21 mouse cellular contexts compared by ENCODE assay signal in genomic region chr13:41500793-41501192, GRCm38 (mm10). TPM values are rescaled to one million over a fixed set of nuclear protein-coding genes. Genes with fewer than 3 reads are reported as not detected.
DNase-seq lines count a peak whose midpoint lies in the region; ATAC-seq and TF ChIP-seq lines count a peak whose summit lies in the region.
"Had no signal": no experiment of that assay in that cellular context is flagged by ENCODE, and none has a peak within 500 bp of the region (broad histone marks: within the 10 kb centered on the region; RNA-seq: fewer than 3 reads in every experiment).

No protein-coding gene starts in this region.

- no peak for TF ChIP-seq CTCF in liver, postnatal 0 days (IDR thresholded peaks at IDR 0.05; ENCODE audit: low read depth)

- H3K9me3 ChIP-seq in liver, postnatal 0 days (ENCODE audit: low read length), result no peaks in the 10 kb centered on the region
- H3K9me3 ChIP-seq: embryonic facial prominence, embryonic 10.5 days; forebrain, embryonic 13.5 days; heart, embryonic 15.5 days; hindbrain, embryonic 10.5 days; hindbrain, embryonic 15.5 days had no signal

- peaks cover 22% of the 10 kb centered on the region for H3K4me1 ChIP-seq in liver, postnatal 0 days (ENCODE audit: insufficient read depth)
- H3K4me1 ChIP-seq: heart, embryonic 15.5 days; hindbrain, embryonic 15.5 days had no signal

- no peak overlapping the region for H3K27ac ChIP-seq in liver, postnatal 0 days (ENCODE audit: low read depth)
- H3K27ac ChIP-seq: embryonic facial prominence, embryonic 10.5 days; forebrain, embryonic 13.5 days; heart, embryonic 15.5 days; hindbrain, embryonic 10.5 days; hindbrain, embryonic 15.5 days had no signal

- WGBS in liver, postnatal 0 days (ENCODE audit: insufficient replicate concordance), result 45% methylated on average over 3 of the region's 3 CpGs

- H3K36me3 ChIP-seq in liver, postnatal 0 days (replicated peaks; ENCODE audit: insufficient read depth, low read length), result no peaks in the 10 kb centered on the region
- H3K36me3 ChIP-seq: embryonic facial prominence, embryonic 10.5 days; heart, embryonic 15.5 days; hindbrain, embryonic 10.5 days; hindbrain, embryonic 15.5 days had no signal

- no peak for ATAC-seq in liver, postnatal 0 days
- peak; percentile 60 for ATAC-seq in common myeloid progenitor, adult 5-6 weeks (replicated peaks; ENCODE audit: low read depth, poor library complexity, severe bottlenecking)
- ATAC-seq in monocyte, adult 5-6 weeks (replicated peaks; ENCODE audit: insufficient number of reproducible peaks, low FRiP score, low TSS enrichment, poor library complexity, severe bottlenecking), result peak; percentile 51; the same call in 1 of the 2 replicates
- ATAC-seq: forebrain, embryonic 13.5 days; forebrain, postnatal 0 days; intestine, postnatal 0 days had no signal

- TF ChIP-seq EP300 in liver, postnatal 0 days (IDR thresholded peaks at IDR 0.05; ENCODE audit: low read depth), result no peak

- H3K27me3 ChIP-seq in liver, postnatal 0 days (ENCODE audit: insufficient read depth, low read length), result no peaks in the 10 kb centered on the region
- H3K27me3 ChIP-seq: heart, embryonic 15.5 days; hindbrain, embryonic 15.5 days had no signal

- peak; percentile 15 to 72 for DNase-seq in adrenal gland, adult (ENCODE audit: inconsistent age in 2 of 2, low spot score in 1 of 2)
- no peak for DNase-seq in adrenal gland, postnatal 4 days (ENCODE audit: low spot score in 2 of 2)
- peak; percentile 19 for DNase-seq in liver, postnatal 0 days
- no peak for DNase-seq in liver
- DNase-seq in testis, postnatal 14 days (ENCODE audit: low spot score), result no peak
- no peak for DNase-seq in right cerebral cortex, postnatal 4 days
- DNase-seq: cerebellum, adult 11-12 months; cerebellum, adult 9-10 months; cerebellum, postnatal 36 days; forebrain, postnatal 0 days; gastrocnemius, postnatal 14 days; heart, postnatal 14 days had no signal

- no peak overlapping the region for H3K9ac ChIP-seq in liver, postnatal 0 days (replicated peaks)
- H3K9ac ChIP-seq: forebrain, embryonic 13.5 days; forebrain, postnatal 0 days; heart, embryonic 15.5 days; hindbrain, embryonic 15.5 days had no signal

- no peak overlapping the region for H3K4me2 ChIP-seq in liver, postnatal 0 days (ENCODE audit: low read depth, low read length)
- H3K4me2 ChIP-seq: forebrain, embryonic 13.5 days; heart, embryonic 11.5 days; heart, embryonic 15.5 days; hindbrain, embryonic 15.5 days had no signal

- no peak overlapping the region for H3K4me3 ChIP-seq in liver, postnatal 0 days (ENCODE audit: low read depth, low read length)
- H3K4me3 ChIP-seq: embryonic facial prominence, embryonic 10.5 days; forebrain, embryonic 13.5 days; heart, embryonic 15.5 days; hindbrain, embryonic 10.5 days; hindbrain, embryonic 15.5 days had no signal

RNA-seq across cellular contexts. Expression of gene Nedd9, which starts 13.6 kb away (rescaled TPM):
- total RNA-seq in adrenal gland, postnatal 4 days (2021), result 10 to 100 TPM; 31.6 to 37.2 TPM
- 6.8 and 6.9 TPM in 2 replicates for polyA plus RNA-seq in liver, postnatal 0 days (2015; fragmentation: Nextera tagmentation; extraction: Ambion mirVana)
- total RNA-seq in common myeloid progenitor, adult 5-6 weeks (2017), result 6.4 and 7.3 TPM in 2 replicates
- total RNA-seq in monocyte, adult 5-6 weeks (2017), result 272 to 357 TPM (median 343 TPM) in 3 replicates

Comparison
In these comparisons a context has a peak if more than half of its experiments do, and no peak if none do; other contexts are left out.
1. DNase-seq: peak in adrenal gland, adult (2 of 2) and liver, postnatal 0 days (single experiment); none in adrenal gland, postnatal 4 days (0 of 2), liver (single experiment), testis, postnatal 14 days (single experiment) and right cerebral cortex, postnatal 4 days (single experiment).